Mouse (Mus musculus) gastrocnemius, postnatal 25 days (tissue): ENCODE measurements around the gene Ddx24. TPM values are rescaled to one million over a fixed set of nuclear protein-coding genes. Genes with fewer than 3 reads are reported as not detected.
A peak's percentile ranks its signal among the peaks of the same experiment; 100 is the strongest.

Experiments
- DNase-seq: peaks from one replicate; pipeline ENCODE4 v3.0.0; 2022
- total RNA-seq, 2 experiments: library from RNA; stranded (reverse); gene quantifications; 1 replicate in 1 of 2; 2 replicates in 1 of 2; pipeline ENCODE4 v1.2.3; 2021

Ddx24 gene
- total RNA-seq, 2 experiments from 2014 or later, result 54.4 to 59.7 TPM

- DNase-seq, result no peak
Observed at GRCm38 (mm10) chr12:103389982-103390381, 35.6 kb downstream of the Ddx24 start.

GRCm38 (mm10) chr12:103389348-103389727 is 36.3 kb downstream of the Ddx24 start:
- no peak for DNase-seq

GRCm38 (mm10) chr12:103388505-103389347 is 36.9 kb downstream of the Ddx24 start, which contains the start of gene Otub2:
Otub2 (plus strand) TSS chr12:103388682.
- DNase-seq, result peak; percentile 97

GRCm38 (mm10) chr12:103380226-103380625 is 45.4 kb downstream of the Ddx24 start:
- no peak for DNase-seq

- no peak for DNase-seq
Observed at GRCm38 (mm10) chr12:103376774-103377173, 48.9 kb downstream of the Ddx24 start.

GRCm38 (mm10) chr12:103376124-103376523 is 49.5 kb downstream of the Ddx24 start:
- DNase-seq, result no peak

GRCm38 (mm10) chr12:103373530-103374236 is 51.9 kb downstream of the Ddx24 start:
- no peak for DNase-seq

GRCm38 (mm10) chr12:103371711-103372110 is 53.9 kb downstream of the Ddx24 start:
- no peak for DNase-seq

GRCm38 (mm10) chr12:103370861-103371260 is 54.8 kb downstream of the Ddx24 start:
- no peak for DNase-seq

- DNase-seq, result no peak
Observed at GRCm38 (mm10) chr12:103368777-103369176, 56.9 kb downstream of the Ddx24 start.

GRCm38 (mm10) chr12:103368326-103368669 is 57.3 kb downstream of the Ddx24 start:
- DNase-seq, result no peak

GRCm38 (mm10) chr12:103367620-103368325 is 57.9 kb downstream of the Ddx24 start:
- DNase-seq, result peak; percentile 56

GRCm38 (mm10) chr12:103367171-103367570 is 58.5 kb downstream of the Ddx24 start:
- no peak for DNase-seq

- peak; percentile 89 for DNase-seq
Observed at GRCm38 (mm10) chr12:103362336-103362735, 63.3 kb downstream of the Ddx24 start.

- DNase-seq, result peak; percentile 51
Observed at GRCm38 (mm10) chr12:103361539-103362307, 63.9 kb downstream of the Ddx24 start.

GRCm38 (mm10) chr12:103360812-103361211 is 64.8 kb downstream of the Ddx24 start:
- DNase-seq, result no peak

- peak; percentile 78 for DNase-seq
Observed at GRCm38 (mm10) chr12:103358951-103359801, 66.5 kb downstream of the Ddx24 start.

- peak; percentile 84 for DNase-seq
Observed at GRCm38 (mm10) chr12:103358216-103358615, 67.4 kb downstream of the Ddx24 start.
